Mouse (Mus musculus): ENCODE measurements at regions not wholly inside any gene's neighbourhood (a gene's known extent, or its start where the extent isn't known, plus 50 kb on each side); places are given as distances from the start of the nearest gene placed in this dataset.

GRCm38 (mm10) chr9:71390221-71390620 lies 95.5 kb downstream of the Polr2m start:
- 41% methylated on average over 5 of the region's 5 CpGs for WGBS
- no peaks in the 10 kb centered on the region for H3K4me1 ChIP-seq (ENCODE audit: control insufficient read depth, insufficient read depth, low read length)
- no peak for DNase-seq
- TF ChIP-seq CTCF (IDR thresholded peaks at IDR 0.05; ENCODE audit: insufficient read depth, low read length) = no peak
- no peak for TF ChIP-seq POLR2A (IDR thresholded peaks at IDR 0.05; ENCODE audit: borderline replicate concordance, extremely low read depth, low read depth, low read length)
- no peak overlapping the region for H3K4me3 ChIP-seq (replicated peaks; ENCODE audit: extremely low read depth, low read depth, low read length)

- no peak for DNase-seq
- H3K4me1 ChIP-seq (ENCODE audit: control insufficient read depth, insufficient read depth, low read length) = no peaks in the 10 kb centered on the region
- H3K4me3 ChIP-seq (replicated peaks; ENCODE audit: extremely low read depth, low read depth, low read length) = no peak overlapping the region
- TF ChIP-seq POLR2A (IDR thresholded peaks at IDR 0.05; ENCODE audit: borderline replicate concordance, extremely low read depth, low read depth, low read length) (no peak), CTCF (IDR thresholded peaks at IDR 0.05; ENCODE audit: insufficient read depth, low read length) (no peak)
- WGBS = 88% methylated on average over 7 of the region's 7 CpGs
Measured at GRCm38 (mm10) chr9:71387426-71387825, 98.3 kb downstream of the Polr2m start.

GRCm38 (mm10) chr9:71383901-71384300 lies 101.8 kb downstream of the Polr2m start:
- Histone ChIP-seq H3K4me1 (ENCODE audit: control insufficient read depth, insufficient read depth, low read length) (no peaks in the 10 kb centered on the region), H3K4me3 (replicated peaks; ENCODE audit: extremely low read depth, low read depth, low read length) (no peak overlapping the region)
- TF ChIP-seq CTCF (IDR thresholded peaks at IDR 0.05; ENCODE audit: insufficient read depth, low read length) (no peak), POLR2A (IDR thresholded peaks at IDR 0.05; ENCODE audit: borderline replicate concordance, extremely low read depth, low read depth, low read length) (no peak)
- no peak for DNase-seq
- WGBS = 53% methylated on average over 4 of the region's 4 CpGs

GRCm38 (mm10) chr9:71379731-71380250 lies 105.9 kb downstream of the Polr2m start:
- no peak for DNase-seq
- 55% methylated on average over 4 of the region's 4 CpGs for WGBS
- H3K4me1 ChIP-seq (ENCODE audit: control insufficient read depth, insufficient read depth, low read length) = no peaks in the 10 kb centered on the region
- TF ChIP-seq POLR2A (IDR thresholded peaks at IDR 0.05; ENCODE audit: borderline replicate concordance, extremely low read depth, low read depth, low read length) (no peak), CTCF (IDR thresholded peaks at IDR 0.05; ENCODE audit: insufficient read depth, low read length) (no peak)
- no peak overlapping the region for H3K4me3 ChIP-seq (replicated peaks; ENCODE audit: extremely low read depth, low read depth, low read length)

- DNase-seq = no peak
- no peak for TF ChIP-seq POLR2A (IDR thresholded peaks at IDR 0.05; ENCODE audit: borderline replicate concordance, extremely low read depth, low read depth, low read length)
- no peak for TF ChIP-seq CTCF (IDR thresholded peaks at IDR 0.05; ENCODE audit: insufficient read depth, low read length)
- H3K4me3 ChIP-seq (replicated peaks; ENCODE audit: extremely low read depth, low read depth, low read length) = no peak overlapping the region
- no peaks in the 10 kb centered on the region for H3K4me1 ChIP-seq (ENCODE audit: control insufficient read depth, insufficient read depth, low read length)
- 88% methylated on average over 5 of the region's 5 CpGs for WGBS
Measured at GRCm38 (mm10) chr9:71369760-71370159, 116.0 kb downstream of the Polr2m start.

- WGBS = 70% methylated on average over 2 of the region's 2 CpGs
- Histone ChIP-seq H3K4me1 (ENCODE audit: control insufficient read depth, insufficient read depth, low read length) (no peaks in the 10 kb centered on the region), H3K4me3 (replicated peaks; ENCODE audit: extremely low read depth, low read depth, low read length) (no peak overlapping the region)
- no peak for DNase-seq
- no peak for TF ChIP-seq CTCF (IDR thresholded peaks at IDR 0.05; ENCODE audit: insufficient read depth, low read length)
- TF ChIP-seq POLR2A (IDR thresholded peaks at IDR 0.05; ENCODE audit: borderline replicate concordance, extremely low read depth, low read depth, low read length) = no peak
Measured at GRCm38 (mm10) chr9:71369202-71369601, 116.5 kb downstream of the Polr2m start.

GRCm38 (mm10) chr9:71366573-71366972 lies 119.2 kb downstream of the Polr2m start:
- Histone ChIP-seq H3K4me1 (ENCODE audit: control insufficient read depth, insufficient read depth, low read length) (no peaks in the 10 kb centered on the region), H3K4me3 (replicated peaks; ENCODE audit: extremely low read depth, low read depth, low read length) (no peak overlapping the region)
- TF ChIP-seq CTCF (IDR thresholded peaks at IDR 0.05; ENCODE audit: insufficient read depth, low read length) = no peak
- no peak for TF ChIP-seq POLR2A (IDR thresholded peaks at IDR 0.05; ENCODE audit: borderline replicate concordance, extremely low read depth, low read depth, low read length)
- 56% methylated on average over 9 of the region's 9 CpGs for WGBS
- no peak for DNase-seq

GRCm38 (mm10) chr9:71365177-71365738 lies 120.5 kb downstream of the Polr2m start:
- WGBS = 71% methylated on average over 12 of the region's 12 CpGs
- no peak overlapping the region for H3K4me3 ChIP-seq (replicated peaks; ENCODE audit: extremely low read depth, low read depth, low read length)
- no peak for DNase-seq
- TF ChIP-seq POLR2A (IDR thresholded peaks at IDR 0.05; ENCODE audit: borderline replicate concordance, extremely low read depth, low read depth, low read length) (no peak), CTCF (IDR thresholded peaks at IDR 0.05; ENCODE audit: insufficient read depth, low read length) (no peak)
- H3K4me1 ChIP-seq (ENCODE audit: control insufficient read depth, insufficient read depth, low read length) = no peaks in the 10 kb centered on the region

GRCm38 (mm10) chr9:71364047-71364665 lies 121.6 kb downstream of the Polr2m start:
- no peaks in the 10 kb centered on the region for H3K4me1 ChIP-seq (ENCODE audit: control insufficient read depth, insufficient read depth, low read length)
- no peak overlapping the region for H3K4me3 ChIP-seq (replicated peaks; ENCODE audit: extremely low read depth, low read depth, low read length)
- TF ChIP-seq POLR2A (IDR thresholded peaks at IDR 0.05; ENCODE audit: borderline replicate concordance, extremely low read depth, low read depth, low read length) = no peak
- TF ChIP-seq CTCF (IDR thresholded peaks at IDR 0.05; ENCODE audit: insufficient read depth, low read length) = no peak
- no peak for DNase-seq
- 84% methylated on average over 8 of the region's 8 CpGs for WGBS

GRCm38 (mm10) chr9:71362401-71362800 lies 123.3 kb downstream of the Polr2m start:
- no peaks in the 10 kb centered on the region for H3K4me1 ChIP-seq (ENCODE audit: control insufficient read depth, insufficient read depth, low read length)
- 0 out of 2 replicates have a peak, but pooled peaks have one; percentile 9 for TF ChIP-seq CTCF (IDR thresholded peaks at IDR 0.05; ENCODE audit: insufficient read depth, low read length)
- no peak for TF ChIP-seq POLR2A (IDR thresholded peaks at IDR 0.05; ENCODE audit: borderline replicate concordance, extremely low read depth, low read depth, low read length)
- no peak for DNase-seq
- no peak overlapping the region for H3K4me3 ChIP-seq (replicated peaks; ENCODE audit: extremely low read depth, low read depth, low read length)
